Mouse (Mus musculus): Measurements from ENCODE around the gene Nif3l1. TPM values are rescaled to one million over a fixed set of nuclear protein-coding genes. Genes with fewer than 3 reads are reported as not detected.

Nif3l1 gene
- polyA plus RNA-seq (2014; fragmentation: Nextera tagmentation; extraction: Ambion mirVana): 35.0 and 36.4 TPM in 2 replicates

- under 1% methylated on average over 33 of the region's 33 CpGs for WGBS (ENCODE audit: insufficient replicate concordance)
- peaks cover 7% of the 10 kb centered on the region for H3K4me1 ChIP-seq (ENCODE audit: control insufficient read depth, insufficient read depth, low read length)
- no peaks in the 10 kb centered on the region for H3K27me3 ChIP-seq (ENCODE audit: control insufficient read depth, insufficient read depth, low read length)
- H3K4me3 ChIP-seq (ENCODE audit: low read depth, low read length): peak within 1 kb of the TSS; percentile 77
- H3K9me3 ChIP-seq (replicated peaks; ENCODE audit: control insufficient read depth, low read length): no peaks in the 10 kb centered on the region
- peak within 1 kb of the TSS; percentile 90 for H3K9ac ChIP-seq (ENCODE audit: low read depth, low read length)
- ATAC-seq (replicated peaks; ENCODE audit: insufficient number of reproducible peaks, low FRiP score, low TSS enrichment): peak; percentile 89
- H3K4me2 ChIP-seq: peak within 1 kb of the TSS; percentile 80
- H3K27ac ChIP-seq (ENCODE audit: low read depth, low read length): peak within 1 kb of the TSS; percentile 89
- H3K36me3 ChIP-seq (ENCODE audit: control insufficient read depth, insufficient read depth, low read length): no peaks in the 10 kb centered on the region; the same call in 1 of the 2 replicates
Measured at GRCm38 (mm10) chr1:58445143-58445722, at the start of gene Nif3l1, which contains the start of gene Ppil3. Nif3l1 (plus strand) TSS chr1:58445151. Ppil3 (minus strand) TSS chr1:58445486.

DNA sequence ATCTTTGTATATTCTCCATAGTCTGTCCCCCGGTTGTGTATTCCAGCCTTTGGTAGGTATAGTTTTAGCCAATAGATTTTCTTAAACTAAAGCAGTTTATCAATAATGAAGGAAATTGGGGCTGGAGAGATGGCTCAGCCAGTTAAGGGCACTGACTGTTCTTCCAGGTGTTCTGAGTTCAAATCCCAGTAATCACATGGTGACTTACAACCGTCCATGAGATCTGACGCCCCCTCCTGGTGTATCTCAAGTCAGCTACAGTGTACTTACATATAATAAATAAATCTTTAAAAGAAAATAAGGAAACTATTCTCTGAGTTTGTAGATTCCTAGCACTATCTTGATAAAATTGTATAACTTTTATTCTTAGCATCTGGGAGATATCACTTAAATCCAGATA, 49.6 kb upstream of the Nif3l1 start:
- Histone ChIP-seq H3K4me1 (ENCODE audit: control insufficient read depth, insufficient read depth, low read length) (peaks cover 9% of the 10 kb centered on the region), H3K27ac (ENCODE audit: low read depth, low read length) (no peak overlapping the region), H3K4me3 (ENCODE audit: low read depth, low read length) (no peak overlapping the region), H3K36me3 (ENCODE audit: control insufficient read depth, insufficient read depth, low read length) (peaks cover 22% of the 10 kb centered on the region), H3K4me2 (no peak overlapping the region), H3K27me3 (ENCODE audit: control insufficient read depth, insufficient read depth, low read length) (no peaks in the 10 kb centered on the region), H3K9ac (ENCODE audit: low read depth, low read length) (no peak overlapping the region), H3K9me3 (replicated peaks; ENCODE audit: control insufficient read depth, low read length) (no peaks in the 10 kb centered on the region)
- WGBS (ENCODE audit: insufficient replicate concordance): 89% methylated on average over 3 of the region's 3 CpGs
- ATAC-seq (replicated peaks; ENCODE audit: insufficient number of reproducible peaks, low FRiP score, low TSS enrichment): no peak

DNA sequence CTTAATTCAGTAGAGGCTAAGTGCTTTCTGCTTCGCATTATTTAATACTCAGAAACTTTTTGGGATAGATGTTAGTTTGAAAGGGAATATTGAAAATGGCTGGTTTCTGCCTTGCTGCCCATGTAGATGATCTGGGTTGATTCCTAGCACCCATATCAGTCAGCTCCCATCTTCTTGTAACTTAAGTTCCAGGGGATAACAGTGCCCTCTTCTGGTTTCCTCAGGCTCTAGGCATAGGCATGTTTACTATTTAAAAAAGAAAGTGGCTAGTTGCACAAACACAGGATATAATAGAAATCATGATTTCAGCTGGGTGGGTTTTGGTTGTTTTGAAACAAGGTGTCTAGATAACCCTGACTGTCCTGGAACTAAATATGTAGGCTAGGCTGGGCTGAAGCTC, 48.8 kb upstream of the Nif3l1 start:
- ATAC-seq (replicated peaks; ENCODE audit: insufficient number of reproducible peaks, low FRiP score, low TSS enrichment): no peak
- Histone ChIP-seq H3K27me3 (ENCODE audit: control insufficient read depth, insufficient read depth, low read length) (no peaks in the 10 kb centered on the region), H3K4me3 (ENCODE audit: low read depth, low read length) (no peak overlapping the region), H3K36me3 (ENCODE audit: control insufficient read depth, insufficient read depth, low read length) (peaks cover 31% of the 10 kb centered on the region), H3K9ac (ENCODE audit: low read depth, low read length) (no peak overlapping the region), H3K4me2 (no peak overlapping the region), H3K4me1 (ENCODE audit: control insufficient read depth, insufficient read depth, low read length) (peaks cover 9% of the 10 kb centered on the region), H3K27ac (ENCODE audit: low read depth, low read length) (no peak overlapping the region), H3K9me3 (replicated peaks; ENCODE audit: control insufficient read depth, low read length) (no peaks in the 10 kb centered on the region)
- 98% methylated on average over 1 of the region's 1 CpGs for WGBS (ENCODE audit: insufficient replicate concordance)

- Histone ChIP-seq H3K36me3 (ENCODE audit: control insufficient read depth, insufficient read depth, low read length) (peaks cover 36% of the 10 kb centered on the region), H3K4me2 (no peak overlapping the region), H3K4me3 (ENCODE audit: low read depth, low read length) (no peak overlapping the region), H3K27ac (ENCODE audit: low read depth, low read length) (no peak overlapping the region), H3K4me1 (ENCODE audit: control insufficient read depth, insufficient read depth, low read length) (0 out of 2 replicates have a peak, but pooled peaks cover 3% of the 10 kb centered on the region), H3K27me3 (ENCODE audit: control insufficient read depth, insufficient read depth, low read length) (no peaks in the 10 kb centered on the region), H3K9ac (ENCODE audit: low read depth, low read length) (no peak overlapping the region), H3K9me3 (replicated peaks; ENCODE audit: control insufficient read depth, low read length) (no peaks in the 10 kb centered on the region)
- WGBS (ENCODE audit: insufficient replicate concordance): 94% methylated on average over 6 of the region's 6 CpGs
- ATAC-seq (replicated peaks; ENCODE audit: insufficient number of reproducible peaks, low FRiP score, low TSS enrichment): no peak
Measured at GRCm38 (mm10) chr1:58397731-58398130, 47.2 kb upstream of the Nif3l1 start.

DNA sequence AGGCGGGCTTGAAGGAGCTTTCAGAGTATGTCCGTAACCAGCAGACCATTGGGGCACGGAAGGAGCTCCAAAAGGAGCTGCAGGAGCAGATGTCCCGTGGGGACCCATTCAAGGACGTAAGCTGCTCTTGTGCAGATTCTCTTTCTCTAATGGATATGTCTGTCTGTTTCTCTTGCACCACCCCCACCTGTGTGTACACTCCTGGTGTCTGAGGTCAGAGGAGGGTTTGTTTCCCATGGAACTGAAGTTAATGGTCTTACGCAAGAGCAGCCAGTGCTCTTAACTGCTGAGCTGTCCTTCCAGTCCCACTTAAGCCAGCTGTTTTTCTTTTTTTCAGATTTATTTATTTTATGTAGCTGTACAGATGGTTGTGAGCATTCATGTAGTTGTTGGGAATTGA, 43.6 kb upstream of the Nif3l1 start:
- Histone ChIP-seq H3K4me1 (ENCODE audit: control insufficient read depth, insufficient read depth, low read length) (no peaks in the 10 kb centered on the region), H3K4me2 (no peak overlapping the region), H3K4me3 (ENCODE audit: low read depth, low read length) (no peak overlapping the region), H3K27ac (ENCODE audit: low read depth, low read length) (no peak overlapping the region), H3K9me3 (replicated peaks; ENCODE audit: control insufficient read depth, low read length) (no peaks in the 10 kb centered on the region), H3K9ac (ENCODE audit: low read depth, low read length) (no peak overlapping the region), H3K27me3 (ENCODE audit: control insufficient read depth, insufficient read depth, low read length) (no peaks in the 10 kb centered on the region), H3K36me3 (ENCODE audit: control insufficient read depth, insufficient read depth, low read length) (peaks cover 39% of the 10 kb centered on the region)
- 89% methylated on average over 6 of the region's 6 CpGs for WGBS (ENCODE audit: insufficient replicate concordance)
- ATAC-seq (replicated peaks; ENCODE audit: insufficient number of reproducible peaks, low FRiP score, low TSS enrichment): no peak

DNA sequence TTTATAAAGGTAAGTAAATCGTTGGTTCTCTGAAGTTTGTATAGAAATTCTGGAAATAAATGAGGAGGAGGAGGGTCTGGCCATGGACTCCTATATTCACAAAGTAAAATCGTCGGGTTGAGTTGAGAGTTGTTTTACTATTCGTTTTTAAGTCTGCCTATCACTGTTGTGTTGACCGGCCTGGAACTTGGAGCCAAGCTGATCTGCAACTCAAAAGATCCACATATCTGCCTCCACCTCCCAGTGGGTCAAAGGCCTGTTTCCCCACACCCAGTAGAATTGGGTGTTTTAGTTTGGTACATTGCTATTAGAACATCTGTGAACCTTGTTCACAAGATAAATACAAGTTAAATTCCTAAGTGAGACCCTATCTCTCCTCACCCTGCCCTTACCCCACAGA, 41.2 kb upstream of the Nif3l1 start:
- Histone ChIP-seq H3K27me3 (ENCODE audit: control insufficient read depth, insufficient read depth, low read length) (no peaks in the 10 kb centered on the region), H3K9me3 (replicated peaks; ENCODE audit: control insufficient read depth, low read length) (no peaks in the 10 kb centered on the region), H3K9ac (ENCODE audit: low read depth, low read length) (no peak overlapping the region), H3K4me3 (ENCODE audit: low read depth, low read length) (no peak overlapping the region), H3K27ac (ENCODE audit: low read depth, low read length) (no peak overlapping the region), H3K4me2 (no peak overlapping the region), H3K36me3 (ENCODE audit: control insufficient read depth, insufficient read depth, low read length) (peaks cover 33% of the 10 kb centered on the region), H3K4me1 (ENCODE audit: control insufficient read depth, insufficient read depth, low read length) (no peaks in the 10 kb centered on the region)
- WGBS (ENCODE audit: insufficient replicate concordance): 93% methylated on average over 5 of the region's 5 CpGs
- ATAC-seq (replicated peaks; ENCODE audit: insufficient number of reproducible peaks, low FRiP score, low TSS enrichment): no peak

DNA sequence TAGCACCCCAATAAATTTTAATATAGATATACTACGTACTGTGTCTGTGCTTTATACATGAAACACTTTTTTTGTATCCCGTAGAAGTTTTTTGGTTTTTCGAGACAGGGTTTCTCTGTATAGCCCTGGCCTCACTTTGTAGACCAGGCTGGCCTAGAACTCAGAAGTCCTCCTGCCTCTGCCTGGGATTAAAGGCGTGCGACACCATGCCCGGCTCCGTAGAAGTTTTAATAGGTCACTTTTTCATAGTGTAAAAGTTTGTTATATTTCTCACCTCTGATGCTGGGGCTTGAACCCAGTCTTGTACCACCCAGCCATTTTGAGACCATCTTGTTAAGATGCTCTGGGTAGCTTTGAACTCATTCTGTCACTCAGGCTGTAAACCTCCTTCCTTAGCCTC, 37.6 kb upstream of the Nif3l1 start:
- no peak for ATAC-seq (replicated peaks; ENCODE audit: insufficient number of reproducible peaks, low FRiP score, low TSS enrichment)

GRCm38 (mm10) chr1:58408141-58408540, 36.8 kb upstream of the Nif3l1 start:
- Histone ChIP-seq H3K27ac (ENCODE audit: low read depth, low read length) (no peak overlapping the region), H3K4me2 (no peak overlapping the region), H3K9me3 (replicated peaks; ENCODE audit: control insufficient read depth, low read length) (no peaks in the 10 kb centered on the region), H3K4me1 (ENCODE audit: control insufficient read depth, insufficient read depth, low read length) (no peaks in the 10 kb centered on the region), H3K4me3 (ENCODE audit: low read depth, low read length) (no peak overlapping the region), H3K9ac (ENCODE audit: low read depth, low read length) (no peak overlapping the region), H3K27me3 (ENCODE audit: control insufficient read depth, insufficient read depth, low read length) (no peaks in the 10 kb centered on the region), H3K36me3 (ENCODE audit: control insufficient read depth, insufficient read depth, low read length) (peaks cover 31% of the 10 kb centered on the region)
- no peak; the same call in 1 of the 2 replicates for ATAC-seq (replicated peaks; ENCODE audit: insufficient number of reproducible peaks, low FRiP score, low TSS enrichment)
- WGBS (ENCODE audit: insufficient replicate concordance): 84% methylated on average over 6 of the region's 6 CpGs

More for the DNA sequence above, 37.6 kb upstream of the Nif3l1 start:
- Histone ChIP-seq H3K27ac (ENCODE audit: low read depth, low read length) (no peak overlapping the region), H3K9ac (ENCODE audit: low read depth, low read length) (no peak overlapping the region), H3K9me3 (replicated peaks; ENCODE audit: control insufficient read depth, low read length) (no peaks in the 10 kb centered on the region), H3K27me3 (ENCODE audit: control insufficient read depth, insufficient read depth, low read length) (no peaks in the 10 kb centered on the region), H3K4me2 (no peak overlapping the region), H3K4me3 (ENCODE audit: low read depth, low read length) (no peak overlapping the region), H3K4me1 (ENCODE audit: control insufficient read depth, insufficient read depth, low read length) (no peaks in the 10 kb centered on the region), H3K36me3 (ENCODE audit: control insufficient read depth, insufficient read depth, low read length) (peaks cover 33% of the 10 kb centered on the region)
- 94% methylated on average over 7 of the region's 7 CpGs for whole genome bisulfite sequencing (ENCODE audit: insufficient replicate concordance)
